Mouse (Mus musculus): ENCODE measurements around the gene Pgk2. TPM values are rescaled to one million over a fixed set of nuclear protein-coding genes. Genes with fewer than 3 reads are reported as not detected.
"Not testable (repeated sequence)": the region's sequence is repeated elsewhere in the genome, so short reads cannot be mapped to it uniquely, and the experiment has no call there.

Gene Pgk2
- not detected in 2 replicates for polyA plus RNA-seq (2014; fragmentation: Nextera tagmentation; extraction: Ambion mirVana)

- no peak within 1 kb of the TSS for H3K4me3 ChIP-seq (ENCODE audit: low read depth, low read length)
- no peak within 1 kb of the TSS for H3K9ac ChIP-seq (ENCODE audit: low read depth, low read length)
- ATAC-seq (ENCODE audit: low FRiP score) (no peak), DNase-seq (ENCODE audit: low spot score) (no peak)
- H3K27me3 ChIP-seq (ENCODE audit: control insufficient read depth, insufficient read depth, low read length): no peaks in the 10 kb centered on the region
- H3K36me3 ChIP-seq (ENCODE audit: control insufficient read depth, insufficient read depth, low read length): no peaks in the 10 kb centered on the region
- no peak within 1 kb of the TSS for H3K27ac ChIP-seq (ENCODE audit: low read depth, low read length)
- 77% methylated on average over 4 of the region's 4 CpGs for WGBS
- H3K4me2 ChIP-seq (replicated peaks; ENCODE audit: low read depth, low read length): no peak within 1 kb of the TSS
- no peaks in the 10 kb centered on the region for H3K4me1 ChIP-seq (replicated peaks; ENCODE audit: control insufficient read depth, insufficient read depth, low read length)
- H3K9me3 ChIP-seq (ENCODE audit: control insufficient read depth, low read length): no peaks in the 10 kb centered on the region
Observed at GRCm38 (mm10) chr17:40208540-40208939, at the start of gene Pgk2. TSS of gene Pgk2 (minus strand) at chr17:40208640.

- Histone ChIP-seq H3K4me3 (ENCODE audit: low read depth, low read length) (no peak overlapping the region), H3K4me2 (replicated peaks; ENCODE audit: low read depth, low read length) (no peak overlapping the region), H3K27ac (ENCODE audit: low read depth, low read length) (no peak overlapping the region), H3K36me3 (ENCODE audit: control insufficient read depth, insufficient read depth, low read length) (no peaks in the 10 kb centered on the region), H3K9me3 (ENCODE audit: control insufficient read depth, low read length) (no peaks in the 10 kb centered on the region), H3K9ac (ENCODE audit: low read depth, low read length) (no peak overlapping the region), H3K27me3 (ENCODE audit: control insufficient read depth, insufficient read depth, low read length) (no peaks in the 10 kb centered on the region), H3K4me1 (replicated peaks; ENCODE audit: control insufficient read depth, insufficient read depth, low read length) (no peaks in the 10 kb centered on the region)
- no peak for DNase-seq (ENCODE audit: low spot score)
- ATAC-seq (ENCODE audit: low FRiP score): no peak
- WGBS: 75% methylated on average over 1 of the region's 1 CpGs
Observed at GRCm38 (mm10) chr17:40252487-40252886, 44.0 kb upstream of the Pgk2 start.

GRCm38 (mm10) chr17:40242135-40242534 lies 33.7 kb upstream of the Pgk2 start, which contains the start of gene Crisp3:
TSS of gene Crisp3 (minus strand) at chr17:40242288.
- H3K4me1 ChIP-seq (replicated peaks; ENCODE audit: control insufficient read depth, insufficient read depth, low read length): no peaks in the 10 kb centered on the region
- ATAC-seq (ENCODE audit: low FRiP score): no peak

GRCm38 (mm10) chr17:40201803-40202202 lies 6.6 kb downstream of the Pgk2 start:
- not testable (repeated sequence) for ATAC-seq (ENCODE audit: low FRiP score); DNase-seq (ENCODE audit: low spot score); H3K9ac ChIP-seq (ENCODE audit: low read depth, low read length); H3K4me1 ChIP-seq (replicated peaks; ENCODE audit: control insufficient read depth, insufficient read depth, low read length); H3K4me3 ChIP-seq (ENCODE audit: low read depth, low read length); H3K9me3 ChIP-seq (ENCODE audit: control insufficient read depth, low read length); H3K36me3 ChIP-seq (ENCODE audit: control insufficient read depth, insufficient read depth, low read length); H3K27ac ChIP-seq (ENCODE audit: low read depth, low read length); H3K27me3 ChIP-seq (ENCODE audit: control insufficient read depth, insufficient read depth, low read length); H3K4me2 ChIP-seq (replicated peaks; ENCODE audit: low read depth, low read length)

More at GRCm38 (mm10) chr17:40242135-40242534, 33.7 kb upstream of the Pgk2 start, which contains the start of gene Crisp3:
- H3K4me2 ChIP-seq (replicated peaks; ENCODE audit: low read depth, low read length): no peak within 1 kb of the TSS
- H3K9ac ChIP-seq (ENCODE audit: low read depth, low read length): no peak within 1 kb of the TSS
- H3K27ac ChIP-seq (ENCODE audit: low read depth, low read length): no peak within 1 kb of the TSS
- H3K4me3 ChIP-seq (ENCODE audit: low read depth, low read length): no peak within 1 kb of the TSS
- no peaks in the 10 kb centered on the region for H3K27me3 ChIP-seq (ENCODE audit: control insufficient read depth, insufficient read depth, low read length)
- no peaks in the 10 kb centered on the region for H3K9me3 ChIP-seq (ENCODE audit: control insufficient read depth, low read length)
- DNase-seq (ENCODE audit: low spot score): no peak
- H3K36me3 ChIP-seq (ENCODE audit: control insufficient read depth, insufficient read depth, low read length): no peaks in the 10 kb centered on the region

- H3K27me3 ChIP-seq (ENCODE audit: control insufficient read depth, insufficient read depth, low read length); H3K4me1 ChIP-seq (replicated peaks; ENCODE audit: control insufficient read depth, insufficient read depth, low read length); H3K9me3 ChIP-seq (ENCODE audit: control insufficient read depth, low read length); H3K4me2 ChIP-seq (replicated peaks; ENCODE audit: low read depth, low read length); H3K9ac ChIP-seq (ENCODE audit: low read depth, low read length); H3K27ac ChIP-seq (ENCODE audit: low read depth, low read length); H3K4me3 ChIP-seq (ENCODE audit: low read depth, low read length); ATAC-seq (ENCODE audit: low FRiP score); H3K36me3 ChIP-seq (ENCODE audit: control insufficient read depth, insufficient read depth, low read length): not testable (repeated sequence)
- 92% methylated on average over 4 of the region's 4 CpGs for WGBS
- peak; percentile 10 for DNase-seq (ENCODE audit: low spot score)
Observed at GRCm38 (mm10) chr17:40190192-40190591, 18.2 kb downstream of the Pgk2 start.

- H3K9ac ChIP-seq (ENCODE audit: low read depth, low read length); H3K4me1 ChIP-seq (replicated peaks; ENCODE audit: control insufficient read depth, insufficient read depth, low read length); H3K4me3 ChIP-seq (ENCODE audit: low read depth, low read length); H3K36me3 ChIP-seq (ENCODE audit: control insufficient read depth, insufficient read depth, low read length); H3K27ac ChIP-seq (ENCODE audit: low read depth, low read length); H3K27me3 ChIP-seq (ENCODE audit: control insufficient read depth, insufficient read depth, low read length); H3K9me3 ChIP-seq (ENCODE audit: control insufficient read depth, low read length); DNase-seq (ENCODE audit: low spot score); H3K4me2 ChIP-seq (replicated peaks; ENCODE audit: low read depth, low read length): not testable (repeated sequence)
- peak; percentile 61 for ATAC-seq (ENCODE audit: low FRiP score)
- WGBS: 46% methylated on average over 8 of the region's 8 CpGs
Observed at GRCm38 (mm10) chr17:40157729-40158359, 50.6 kb downstream of the Pgk2 start.

Other genes starting within 250 kb of the Pgk2 start
- gene AC192777.2, start 113.2 kb downstream of the Pgk2 start, polyA plus RNA-seq (2014; fragmentation: Nextera tagmentation; extraction: Ambion mirVana): not detected in 2 replicates
- gene Crisp3, start 33.6 kb upstream of the Pgk2 start, polyA plus RNA-seq (2014; fragmentation: Nextera tagmentation; extraction: Ambion mirVana): not detected in 2 replicates
- gene Crisp1, start 110.6 kb upstream of the Pgk2 start, polyA plus RNA-seq (2014; fragmentation: Nextera tagmentation; extraction: Ambion mirVana): not detected in 2 replicates

Measured in hindbrain, embryonic 11.5 days (tissue).